Mouse (Mus musculus): ENCODE measurements around the gene Rbbp6.

- TF ChIP-seq MYOD1 (IDR thresholded peaks at IDR 0.05; ENCODE audit: control insufficient read depth in 1 of 3, insufficient read length in 2 of 3, low read depth in 2 of 3) = no peak
- TF ChIP-seq USF1 (IDR thresholded peaks at IDR 0.05; ENCODE audit: low read depth) = no peak
- no peak for TF ChIP-seq POLR2A (IDR thresholded peaks at IDR 0.05; ENCODE audit: insufficient read length, low read depth)
- TF ChIP-seq MAX (IDR thresholded peaks at IDR 0.05; ENCODE audit: low read depth) = no peak
These were observed 10.1 kb upstream of the Rbbp6 start for GRCm38 (mm10) chr7:122955226-122955955.
